Mouse (Mus musculus): Measurements from ENCODE around the gene Txn1. TPM values are rescaled to one million over a fixed set of nuclear protein-coding genes. Genes with fewer than 3 reads are reported as not detected.

Txn1 gene
- polyA plus RNA-seq, 1 experiment from 2014 or later = 358 TPM

DNA sequence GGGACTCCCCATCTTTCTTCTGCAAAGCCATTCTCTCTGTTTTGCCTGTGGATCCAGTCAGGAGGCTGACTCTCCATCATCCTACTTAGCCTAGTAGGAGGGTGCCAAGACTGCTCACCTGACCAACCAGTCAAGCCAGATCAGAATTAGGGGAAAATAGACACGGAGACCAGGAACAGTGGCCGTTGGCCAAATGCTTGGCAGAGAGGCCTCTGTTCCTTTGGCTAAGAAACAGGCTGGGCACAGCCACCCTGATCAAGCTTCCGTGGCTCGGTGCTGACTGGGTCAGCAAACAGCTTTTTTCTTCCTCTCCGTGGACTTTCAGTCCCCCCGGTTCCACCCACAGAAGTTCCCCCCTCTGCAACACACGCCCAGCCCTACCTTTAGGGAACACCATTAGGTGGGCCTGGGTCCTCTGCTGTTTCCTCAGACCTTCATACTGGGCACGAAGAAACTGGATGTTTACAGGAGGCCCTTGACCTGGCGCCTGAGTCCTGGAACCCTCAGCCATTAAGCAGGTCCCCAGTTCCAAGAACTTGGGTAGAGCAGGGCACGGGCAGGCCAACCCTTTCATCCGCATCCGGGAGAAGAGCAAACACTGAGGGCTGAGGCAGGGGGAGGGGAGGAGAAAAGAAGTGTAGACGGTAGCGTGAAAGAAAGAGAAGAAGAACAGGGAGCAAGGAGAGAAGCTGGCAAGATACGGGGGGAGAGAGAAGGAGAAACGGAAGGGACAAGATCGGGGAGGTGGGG, 40.8 kb downstream of the Txn1 start:
- no peaks in the 10 kb centered on the region for H3K36me3 ChIP-seq (ENCODE audit: control insufficient read depth, insufficient read depth, low read length)
- H3K27me3 ChIP-seq (ENCODE audit: control insufficient read depth, insufficient read depth, low read length) = 0 out of 2 replicates have a peak, but pooled peaks cover 2% of the 10 kb centered on the region
- DNase-seq (ENCODE audit: low spot score) (no peak), ATAC-seq (ENCODE audit: insufficient read depth, low FRiP score, low TSS enrichment) (no peak)
- no peak overlapping the region for H3K4me3 ChIP-seq (ENCODE audit: low read depth, low read length)
- no peaks in the 10 kb centered on the region for H3K9me3 ChIP-seq (ENCODE audit: control insufficient read depth, low read length)
- no peak overlapping the region for H3K27ac ChIP-seq (ENCODE audit: low read depth, low read length)
- H3K4me1 ChIP-seq (ENCODE audit: control insufficient read depth, insufficient read depth, low read length) = peaks cover 6% of the 10 kb centered on the region; the same call in 1 of the 2 replicates
- H3K9ac ChIP-seq (ENCODE audit: low read length) = no peak overlapping the region
- no peak overlapping the region; the same call in 1 of the 2 replicates for H3K4me2 ChIP-seq (ENCODE audit: low read depth)
- 38% methylated on average over 17 of the region's 17 CpGs for WGBS

- 0 out of 2 replicates have a peak, but pooled peaks cover 2% of the 10 kb centered on the region for H3K4me1 ChIP-seq (ENCODE audit: control insufficient read depth, insufficient read depth, low read length)
- 75% methylated on average over 10 of the region's 10 CpGs for WGBS
- no peaks in the 10 kb centered on the region for H3K9me3 ChIP-seq (ENCODE audit: control insufficient read depth, low read length)
- H3K4me2 ChIP-seq (ENCODE audit: low read depth) = no peak overlapping the region
- H3K4me3 ChIP-seq (ENCODE audit: low read depth, low read length) = no peak overlapping the region
- no peak for DNase-seq (ENCODE audit: low spot score)
- H3K36me3 ChIP-seq (ENCODE audit: control insufficient read depth, insufficient read depth, low read length) = no peaks in the 10 kb centered on the region
- no peak for ATAC-seq (ENCODE audit: insufficient read depth, low FRiP score, low TSS enrichment)
- H3K27ac ChIP-seq (ENCODE audit: low read depth, low read length) = no peak overlapping the region
- no peak overlapping the region for H3K9ac ChIP-seq (ENCODE audit: low read length)
- 0 out of 2 replicates have a peak, but pooled peaks cover 2% of the 10 kb centered on the region for H3K27me3 ChIP-seq (ENCODE audit: control insufficient read depth, insufficient read depth, low read length)
These were observed 41.7 kb downstream of the Txn1 start for GRCm38 (mm10) chr4:57914193-57915190.

- Histone ChIP-seq H3K27me3 (ENCODE audit: control insufficient read depth, insufficient read depth, low read length) (0 out of 2 replicates have a peak, but pooled peaks cover 2% of the 10 kb centered on the region), H3K4me3 (ENCODE audit: low read depth, low read length) (no peak overlapping the region), H3K27ac (ENCODE audit: low read depth, low read length) (no peak overlapping the region), H3K4me2 (ENCODE audit: low read depth) (no peak overlapping the region), H3K4me1 (ENCODE audit: control insufficient read depth, insufficient read depth, low read length) (0 out of 2 replicates have a peak, but pooled peaks cover 2% of the 10 kb centered on the region), H3K36me3 (ENCODE audit: control insufficient read depth, insufficient read depth, low read length) (no peaks in the 10 kb centered on the region), H3K9ac (ENCODE audit: low read length) (no peak overlapping the region), H3K9me3 (ENCODE audit: control insufficient read depth, low read length) (no peaks in the 10 kb centered on the region)
- no peak for ATAC-seq (ENCODE audit: insufficient read depth, low FRiP score, low TSS enrichment)
- DNase-seq (ENCODE audit: low spot score) = no peak
These were observed 43.2 kb downstream of the Txn1 start for GRCm38 (mm10) chr4:57913021-57913420.

- H3K4me2 ChIP-seq (ENCODE audit: low read depth) = no peak overlapping the region
- H3K27me3 ChIP-seq (ENCODE audit: control insufficient read depth, insufficient read depth, low read length) = no peaks in the 10 kb centered on the region
- no peak overlapping the region for H3K27ac ChIP-seq (ENCODE audit: low read depth, low read length)
- no peaks in the 10 kb centered on the region for H3K4me1 ChIP-seq (ENCODE audit: control insufficient read depth, insufficient read depth, low read length)
- 84% methylated on average over 6 of the region's 6 CpGs for WGBS
- ATAC-seq (ENCODE audit: insufficient read depth, low FRiP score, low TSS enrichment) = no peak
- H3K9ac ChIP-seq (ENCODE audit: low read length) = no peak overlapping the region
- no peak for DNase-seq (ENCODE audit: low spot score)
- H3K4me3 ChIP-seq (ENCODE audit: low read depth, low read length) = no peak overlapping the region
- no peaks in the 10 kb centered on the region for H3K9me3 ChIP-seq (ENCODE audit: control insufficient read depth, low read length)
- H3K36me3 ChIP-seq (ENCODE audit: control insufficient read depth, insufficient read depth, low read length) = no peaks in the 10 kb centered on the region
These were observed 47.4 kb downstream of the Txn1 start for GRCm38 (mm10) chr4:57908860-57909259.

DNA sequence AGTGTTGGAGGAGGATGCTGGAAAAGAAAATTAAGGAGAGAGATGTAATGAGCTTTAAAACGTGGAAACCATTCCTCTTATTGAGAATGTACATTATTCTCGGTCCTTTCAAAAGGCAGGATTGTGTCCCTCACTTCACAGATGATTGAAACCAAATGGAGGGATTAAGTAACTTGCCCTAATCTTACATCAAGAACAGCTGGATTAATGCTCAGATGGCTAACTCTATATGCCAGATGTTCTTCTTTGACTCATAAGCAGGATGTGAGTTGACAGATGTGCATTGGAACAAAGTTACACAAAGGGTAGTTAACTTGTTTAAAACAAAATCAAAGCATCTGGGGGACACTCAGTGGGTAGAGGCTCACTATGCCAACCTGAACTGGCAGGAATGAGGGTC, 49.5 kb downstream of the Txn1 start:
- Histone ChIP-seq H3K9ac (ENCODE audit: low read length) (no peak overlapping the region), H3K4me2 (ENCODE audit: low read depth) (no peak overlapping the region), H3K27me3 (ENCODE audit: control insufficient read depth, insufficient read depth, low read length) (no peaks in the 10 kb centered on the region), H3K4me1 (ENCODE audit: control insufficient read depth, insufficient read depth, low read length) (no peaks in the 10 kb centered on the region), H3K9me3 (ENCODE audit: control insufficient read depth, low read length) (no peaks in the 10 kb centered on the region), H3K4me3 (ENCODE audit: low read depth, low read length) (no peak overlapping the region), H3K36me3 (ENCODE audit: control insufficient read depth, insufficient read depth, low read length) (no peaks in the 10 kb centered on the region), H3K27ac (ENCODE audit: low read depth, low read length) (no peak overlapping the region)
- no peak for DNase-seq (ENCODE audit: low spot score)
- ATAC-seq (ENCODE audit: insufficient read depth, low FRiP score, low TSS enrichment) = no peak
- WGBS = 62% methylated on average over 2 of the region's 2 CpGs

- H3K27ac ChIP-seq (ENCODE audit: low read depth, low read length) = no peak overlapping the region
- H3K4me3 ChIP-seq (ENCODE audit: low read depth, low read length) = no peak overlapping the region
- H3K9ac ChIP-seq (ENCODE audit: low read length) = no peak overlapping the region
- no peak overlapping the region for H3K4me2 ChIP-seq (ENCODE audit: low read depth)
- DNase-seq (ENCODE audit: low spot score) = no peak
- no peaks in the 10 kb centered on the region for H3K36me3 ChIP-seq (ENCODE audit: control insufficient read depth, insufficient read depth, low read length)
- 29% methylated on average over 9 of the region's 9 CpGs for WGBS
- no peak for ATAC-seq (ENCODE audit: insufficient read depth, low FRiP score, low TSS enrichment)
- H3K4me1 ChIP-seq (ENCODE audit: control insufficient read depth, insufficient read depth, low read length) = no peaks in the 10 kb centered on the region
- no peaks in the 10 kb centered on the region for H3K9me3 ChIP-seq (ENCODE audit: control insufficient read depth, low read length)
- H3K27me3 ChIP-seq (ENCODE audit: control insufficient read depth, insufficient read depth, low read length) = no peaks in the 10 kb centered on the region
These were observed 51.6 kb downstream of the Txn1 start for GRCm38 (mm10) chr4:57904638-57905037.

DNA sequence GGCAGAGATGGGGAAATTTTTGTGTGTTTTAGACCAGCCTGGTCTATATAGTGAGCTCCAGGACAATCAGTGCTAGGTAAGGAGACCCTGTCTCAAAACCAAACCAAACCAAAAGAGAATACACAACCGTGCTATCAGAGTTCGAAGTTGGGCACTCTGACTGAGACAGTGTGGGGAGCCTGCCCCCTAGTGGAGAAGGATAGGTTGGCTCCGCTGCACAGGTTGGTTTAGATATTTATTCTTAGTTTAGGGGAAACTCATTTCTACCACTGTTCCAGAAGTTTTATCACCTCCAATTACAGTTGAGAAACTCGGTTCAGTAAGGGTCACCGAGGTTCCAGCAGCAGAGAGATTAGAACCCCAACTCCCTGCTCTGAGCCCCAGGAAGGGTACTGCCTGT, 52.0 kb downstream of the Txn1 start:
- WGBS = 13% methylated on average over 5 of the region's 5 CpGs
- H3K27me3 ChIP-seq (ENCODE audit: control insufficient read depth, insufficient read depth, low read length) = no peaks in the 10 kb centered on the region
- no peak overlapping the region for H3K27ac ChIP-seq (ENCODE audit: low read depth, low read length)
- H3K9ac ChIP-seq (ENCODE audit: low read length) = no peak overlapping the region
- no peak overlapping the region for H3K4me3 ChIP-seq (ENCODE audit: low read depth, low read length)
- no peaks in the 10 kb centered on the region for H3K36me3 ChIP-seq (ENCODE audit: control insufficient read depth, insufficient read depth, low read length)
- no peaks in the 10 kb centered on the region for H3K4me1 ChIP-seq (ENCODE audit: control insufficient read depth, insufficient read depth, low read length)
- no peaks in the 10 kb centered on the region for H3K9me3 ChIP-seq (ENCODE audit: control insufficient read depth, low read length)
- H3K4me2 ChIP-seq (ENCODE audit: low read depth) = no peak overlapping the region
- peak; percentile 77 for DNase-seq (ENCODE audit: low spot score)
- ATAC-seq (ENCODE audit: insufficient read depth, low FRiP score, low TSS enrichment) = 0 out of 2 replicates have a peak, but pooled peaks have one; percentile 40

- Histone ChIP-seq H3K4me2 (ENCODE audit: low read depth) (no peak overlapping the region), H3K4me1 (ENCODE audit: control insufficient read depth, insufficient read depth, low read length) (no peaks in the 10 kb centered on the region), H3K9me3 (ENCODE audit: control insufficient read depth, low read length) (no peaks in the 10 kb centered on the region), H3K27me3 (ENCODE audit: control insufficient read depth, insufficient read depth, low read length) (no peaks in the 10 kb centered on the region), H3K4me3 (ENCODE audit: low read depth, low read length) (no peak overlapping the region), H3K9ac (ENCODE audit: low read length) (no peak overlapping the region), H3K36me3 (ENCODE audit: control insufficient read depth, insufficient read depth, low read length) (no peaks in the 10 kb centered on the region), H3K27ac (ENCODE audit: low read depth, low read length) (no peak overlapping the region)
- ATAC-seq (ENCODE audit: insufficient read depth, low FRiP score, low TSS enrichment) (no peak), DNase-seq (ENCODE audit: low spot score) (no peak)
- WGBS = 88% methylated on average over 5 of the region's 5 CpGs
These were observed 53.6 kb downstream of the Txn1 start for GRCm38 (mm10) chr4:57902619-57903018.
